Mouse (Mus musculus) G1E (cell line): ENCODE data around the gene Hormad2. TPM values are rescaled to one million over a fixed set of nuclear protein-coding genes. Genes with fewer than 3 reads are reported as not detected.

Source experiments
- ATAC-seq: 2 replicates; pipeline ENCODE4 v1.8.0; 2016; ENCODE audit warnings: mild to moderate bottlenecking; ENCODE audit not compliant: insufficient number of reproducible peaks, poor library complexity, low FRiP score, severe bottlenecking; ENCODE audit errors: extremely low read depth
- DNase-seq: peaks from one replicate; pipeline ENCODE4 v3.0.0; 2012; ENCODE audit warnings: low spot score
- H3K27me3 ChIP-seq: 2 replicates; pipeline ENCODE4 v1.6.1; 2012; ENCODE audit warnings: mild to moderate bottlenecking, low read length, inconsistent platforms; ENCODE audit not compliant: insufficient read depth
- H3K36me3 ChIP-seq: replicated peaks from 2 replicates; pipeline ENCODE3; 2012; ENCODE audit warnings: mild to moderate bottlenecking, inconsistent platforms
- H3K4me1 ChIP-seq: 2 replicates; pipeline ENCODE4 v1.6.1; 2012; ENCODE audit warnings: low read depth, low read length, inconsistent platforms, mixed read lengths; ENCODE audit not compliant: insufficient read depth
- H3K4me3 ChIP-seq: 2 replicates; pipeline ENCODE4 v1.5.1; 2012; ENCODE audit warnings: low read depth, mild to moderate bottlenecking, inconsistent platforms, low read length, moderate library complexity, mixed read lengths
- H3K9me3 ChIP-seq: replicated peaks from 2 replicates; pipeline ENCODE4 v1.6.1; 2012; ENCODE audit warnings: inconsistent platforms
- CTCF ChIP-seq: IDR thresholded peaks from 2 replicates; pipeline ENCODE4 v1.5.1; 2012; ENCODE audit warnings: low read depth, low read length, inconsistent platforms, mixed read lengths
- GATA1 ChIP-seq: IDR thresholded peaks from 2 replicates; pipeline ENCODE4 v1.6.1; 2012; ENCODE audit warnings: borderline replicate concordance, low read length, inconsistent platforms, mixed read lengths
- GATA2 ChIP-seq: IDR thresholded peaks from 2 replicates; pipeline ENCODE4 v1.6.1; 2012; ENCODE audit warnings: low read depth, low read length, inconsistent platforms, borderline replicate concordance
- POLR2AphosphoS5 ChIP-seq: IDR thresholded peaks from 2 replicates; pipeline ENCODE4 v1.6.1; 2012; ENCODE audit warnings: low read depth, low read length, inconsistent platforms; ENCODE audit not compliant: insufficient replicate concordance
- TAL1 ChIP-seq: conservative IDR thresholded peaks from 2 replicates; pipeline ENCODE4 v1.6.1; 2012; ENCODE audit warnings: low read depth, low read length, inconsistent platforms, mixed read lengths
- polyA plus RNA-seq: library from polyadenylated mRNA; stranded (reverse); fragments of >175 nt; gene quantifications from 2 replicates; pipeline ENCODE4 v1.2.3, GENCODE M21; 2012
- total RNA-seq, 2 experiments: library from RNA; stranded (forward) in 1 of 2; stranded (reverse) in 1 of 2; fragments of 200-1000 nt in 1 of 2; fragments of >200 nt in 1 of 2; fragmentation: Nextera tagmentation in 1 of 2; gene quantifications; 2 replicates each; pipeline ENCODE4 v1.2.3; 2014 to 2017

Hormad2 gene
- total RNA-seq (2014; fragmentation: Nextera tagmentation) (63.6 and 85.0 TPM in 2 replicates), total RNA-seq (2017) (19.9 and 24.6 TPM in 2 replicates), polyA plus RNA-seq (3.3 and 8.6 TPM in 2 replicates)

DNA sequence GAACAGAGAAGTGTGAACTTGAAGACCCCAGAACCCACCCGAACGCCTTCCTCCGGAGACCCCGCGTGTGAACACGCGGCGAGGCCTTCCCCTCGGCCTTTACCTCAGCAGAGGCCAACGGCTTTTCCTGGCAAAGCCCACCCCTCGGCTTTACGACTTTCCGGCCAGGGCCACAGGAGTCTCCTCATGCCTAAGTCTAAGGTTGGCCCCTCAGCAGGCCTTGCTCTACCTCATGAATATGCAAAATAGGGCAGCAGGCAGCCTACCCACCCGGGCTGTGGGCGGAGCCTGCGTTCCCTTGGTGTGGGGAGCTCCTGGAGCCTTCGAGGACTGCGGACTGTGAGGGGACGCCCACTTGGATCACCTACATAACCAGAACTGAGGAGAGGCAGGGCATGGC lies at the start of gene Hormad2:
Gene Hormad2, minus strand, starts transcription at position 128 of the 400 bp plus-strand sequence.
- TF ChIP-seq CTCF = no peak
- no peak for TF ChIP-seq TAL1
- no peak for TF ChIP-seq GATA2
- no peak for TF ChIP-seq POLR2AphosphoS5
- no peak for TF ChIP-seq GATA1
- Histone ChIP-seq H3K9me3 (no peaks in the 10 kb centered on the region), H3K4me1 (peaks cover 17% of the 10 kb centered on the region), H3K27me3 (peaks cover 13% of the 10 kb centered on the region), H3K36me3 (peaks cover 6% of the 10 kb centered on the region), H3K4me3 (peak within 1 kb of the TSS; percentile 66)
- ATAC-seq (peak; percentile 87), DNase-seq (peak; percentile 75)

DNA sequence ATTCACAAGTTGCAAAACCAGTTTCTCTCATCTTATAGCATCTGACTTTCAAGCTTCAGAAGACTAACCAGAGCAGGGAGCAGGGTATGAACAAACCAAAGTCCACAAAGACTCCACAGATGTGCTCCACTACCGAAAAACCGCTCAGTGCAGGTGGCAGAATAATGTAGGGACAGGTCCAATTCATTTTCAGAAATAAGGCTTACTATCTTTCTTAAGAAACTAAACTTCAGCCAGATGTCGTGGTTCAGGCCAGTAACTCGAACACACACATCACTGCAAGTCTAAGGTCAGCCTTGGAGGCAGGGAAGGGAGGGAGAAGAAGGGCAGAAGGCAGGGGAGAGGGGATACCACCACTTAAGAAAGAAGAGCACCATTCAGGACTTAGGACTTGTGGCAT lies 48.3 kb upstream of the Hormad2 start:
- Histone ChIP-seq H3K4me1 (peaks cover 28% of the 10 kb centered on the region), H3K27me3 (no peaks in the 10 kb centered on the region), H3K9me3 (no peaks in the 10 kb centered on the region), H3K36me3 (peaks cover 99% of the 10 kb centered on the region), H3K4me3 (no peak overlapping the region)
- TF ChIP-seq GATA2 = no peak
- TF ChIP-seq TAL1 = no peak
- TF ChIP-seq POLR2AphosphoS5 = no peak
- no peak for DNase-seq
- no peak for ATAC-seq

DNA sequence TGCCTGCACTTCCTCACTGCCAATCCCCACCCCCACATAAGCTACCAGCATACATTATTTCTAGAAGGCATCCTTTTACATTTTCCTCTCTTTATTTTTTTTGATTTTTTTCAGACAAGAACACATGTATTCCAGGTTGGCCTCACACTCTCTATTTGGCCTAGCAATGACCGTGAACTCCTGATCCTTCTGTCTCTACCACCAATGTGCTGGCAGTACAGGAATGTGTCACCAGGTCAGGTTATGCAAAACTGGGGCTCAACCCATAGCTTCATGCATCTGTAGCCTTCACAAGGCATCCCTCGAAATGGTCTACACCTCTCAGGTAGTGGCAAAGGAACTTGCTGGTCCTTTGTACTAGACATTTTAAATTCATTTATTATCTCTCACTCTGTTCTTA lies 47.9 kb upstream of the Hormad2 start:
- H3K27me3 ChIP-seq = no peaks in the 10 kb centered on the region
- TF ChIP-seq GATA1 = no peak
- no peak for TF ChIP-seq POLR2AphosphoS5
- TF ChIP-seq GATA2 = no peak
- no peak for TF ChIP-seq TAL1
- TF ChIP-seq CTCF = no peak
- no peaks in the 10 kb centered on the region for H3K9me3 ChIP-seq
- DNase-seq = no peak
- peaks cover 28% of the 10 kb centered on the region for H3K4me1 ChIP-seq
- no peak overlapping the region for H3K4me3 ChIP-seq
- H3K36me3 ChIP-seq = peaks cover 99% of the 10 kb centered on the region
- no peak for ATAC-seq

GRCm38 (mm10) chr11:4488367-4488766 lies 47.5 kb upstream of the Hormad2 start:
- TF ChIP-seq GATA1 (no peak), GATA2 (no peak), POLR2AphosphoS5 (no peak), CTCF (no peak), TAL1 (no peak)
- Histone ChIP-seq H3K4me1 (peaks cover 28% of the 10 kb centered on the region), H3K4me3 (no peak overlapping the region; the same call in 1 of the 2 replicates), H3K9me3 (no peaks in the 10 kb centered on the region), H3K27me3 (no peaks in the 10 kb centered on the region), H3K36me3 (peaks cover 99% of the 10 kb centered on the region)
- ATAC-seq (no peak), DNase-seq (no peak)

DNA sequence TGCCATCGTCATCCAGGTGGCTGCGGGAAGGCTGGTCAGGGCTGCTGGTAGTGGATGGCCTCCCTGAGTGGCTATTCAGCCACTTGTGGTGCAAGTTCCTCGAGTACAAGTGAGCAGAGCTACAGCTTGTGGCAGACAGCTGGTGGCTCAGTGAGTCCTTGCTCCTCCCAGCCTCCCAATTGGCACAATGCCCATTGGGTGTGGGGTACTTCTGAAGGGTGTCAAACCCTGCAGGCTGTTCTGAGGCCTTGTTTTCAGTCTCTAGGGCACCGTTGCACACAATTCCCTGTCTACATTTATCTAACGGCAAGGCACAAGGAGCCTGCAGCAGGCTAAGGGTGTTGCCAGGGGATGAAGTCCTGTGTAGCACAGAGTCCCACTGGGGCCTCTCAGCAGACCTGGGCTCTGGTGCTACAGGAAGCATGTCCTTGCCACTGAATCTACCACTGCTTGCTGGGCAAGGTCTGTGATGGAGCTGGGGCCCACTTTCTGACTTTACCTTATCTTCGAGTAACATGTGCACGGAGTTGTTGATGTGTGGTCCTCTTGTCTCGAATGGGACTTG lies 46.6 kb upstream of the Hormad2 start:
- H3K9me3 ChIP-seq = no peaks in the 10 kb centered on the region
- DNase-seq = peak; percentile 19
- H3K4me3 ChIP-seq = no peak overlapping the region
- no peak for ATAC-seq
- peaks cover 28% of the 10 kb centered on the region for H3K4me1 ChIP-seq
- no peaks in the 10 kb centered on the region for H3K27me3 ChIP-seq
- TF ChIP-seq GATA1 (no peak), POLR2AphosphoS5 (no peak), TAL1 (no peak), GATA2 (no peak), CTCF (no peak)
- H3K36me3 ChIP-seq = peaks cover 100% of the 10 kb centered on the region

DNA sequence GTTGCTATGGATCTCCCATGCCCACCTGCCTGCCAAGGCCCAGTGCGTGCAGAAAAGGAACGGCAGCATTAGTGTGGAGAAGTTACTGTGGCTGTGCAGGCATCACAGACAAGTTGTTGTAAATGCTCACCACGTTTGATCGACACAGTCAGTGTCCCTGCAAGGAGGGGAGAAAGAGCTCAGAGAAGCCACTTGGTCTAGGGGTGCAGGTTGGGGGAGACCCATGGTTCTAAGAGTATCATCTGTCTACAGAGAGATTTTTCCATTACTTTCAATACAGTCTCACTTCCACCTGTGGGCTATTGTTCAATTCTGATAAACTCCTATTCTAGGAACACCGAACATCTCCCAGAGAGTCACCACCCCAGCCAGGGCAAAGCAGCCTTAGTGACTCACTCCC lies 43.6 kb upstream of the Hormad2 start:
- Histone ChIP-seq H3K27me3 (no peaks in the 10 kb centered on the region), H3K36me3 (peaks cover 99% of the 10 kb centered on the region), H3K4me3 (no peak overlapping the region), H3K9me3 (no peaks in the 10 kb centered on the region), H3K4me1 (peaks cover 27% of the 10 kb centered on the region)
- TF ChIP-seq GATA2 (no peak), GATA1 (no peak), CTCF (no peak), POLR2AphosphoS5 (no peak), TAL1 (no peak)
- ATAC-seq = no peak
- DNase-seq = no peak
